Mouse (Mus musculus): ENCODE measurements around the gene Vegfd.

- TF ChIP-seq CTCF (IDR thresholded peaks at IDR 0.05; ENCODE audit: extremely low read depth, insufficient read depth, insufficient read length, insufficient replicate concordance) (no peak), POLR2A (IDR thresholded peaks at IDR 0.05; ENCODE audit: low read depth, low read length) (no peak)
These were observed 72.4 kb downstream of the Vegfd start for GRCm38 (mm10) chrX:164445601-164446000.

All from spleen, adult 2 months (tissue).